Mouse (Mus musculus) gastrocnemius, postnatal 10 days (tissue): ENCODE data around the gene Vmn2r44. TPM values are rescaled to one million over a fixed set of nuclear protein-coding genes. Genes with fewer than 3 reads are reported as not detected.
"Not testable (repeated sequence)": the region's sequence is repeated elsewhere in the genome, so short reads cannot be mapped to it uniquely, and the experiment has no call there.

ENCODE experiments used
- DNase-seq: peaks from one replicate; pipeline ENCODE4 v3.0.0; 2021; ENCODE audit warnings: mixed read lengths
- long read RNA-seq, 2 experiments: library from polyadenylated mRNA; stranded (forward); transcript quantifications; one replicate each; pipeline ENCODE4 v2.0.0; 2021
- total RNA-seq, 2 experiments: library from RNA; stranded (reverse); gene quantifications; 2 replicates each; pipeline ENCODE4 v1.2.3; 2021

The Vmn2r44 gene
- not detected for total RNA-seq
- long read RNA-seq, experiment 1: 0 reads
- long read RNA-seq, experiment 2: 0 reads

DNA sequence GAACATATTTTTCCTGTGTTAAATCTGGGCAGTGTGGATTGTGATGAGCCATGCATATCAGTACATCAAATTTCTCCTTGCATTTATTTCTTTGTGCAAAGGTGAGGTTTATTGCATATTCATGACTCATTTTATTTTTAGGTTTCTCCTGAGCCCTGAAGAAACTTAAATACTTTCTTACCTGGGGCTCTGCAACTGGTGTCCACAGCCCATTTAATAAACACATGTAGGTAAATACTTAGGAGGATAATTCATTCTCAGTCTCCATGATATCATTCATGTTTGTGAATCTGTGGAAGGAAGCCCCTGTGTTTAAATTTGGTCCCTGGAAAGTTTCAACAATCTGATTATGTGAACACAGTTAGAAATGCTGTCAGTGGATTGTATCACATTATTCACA is at the start of gene Vmn2r44:
Gene Vmn2r44 (minus strand): TSS at position 101 of the 400 bp plus-strand sequence.
- DNase-seq: not testable (repeated sequence)

DNA sequence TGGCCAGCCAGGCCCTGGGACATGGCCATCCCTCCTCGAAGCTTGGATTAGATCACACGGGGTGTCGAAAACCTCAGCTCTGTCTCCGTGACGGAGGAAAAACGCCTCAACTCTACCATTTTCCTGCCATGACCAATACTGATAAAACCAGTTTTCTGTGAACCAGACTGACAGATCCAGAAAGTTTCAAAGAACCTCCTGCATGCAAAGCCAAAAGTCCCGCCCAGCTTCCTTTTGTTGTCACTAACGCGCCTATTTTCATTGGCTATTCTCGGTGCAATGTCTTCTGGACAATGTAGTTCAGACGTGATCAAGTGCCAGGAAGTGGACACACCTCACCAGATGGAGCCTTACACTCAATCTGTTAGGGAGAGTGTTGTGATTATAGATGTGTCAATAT is 25.3 kb downstream of the Vmn2r44 start:
- DNase-seq: not testable (repeated sequence)

Other genes starting within 250 kb of the Vmn2r44 start
- not detected for gene Vmn2r41, start 221.7 kb downstream of the Vmn2r44 start, total RNA-seq
- gene Vmn2r42, start 183.0 kb downstream of the Vmn2r44 start, total RNA-seq: not detected
- gene Vmn2r43, start 122.7 kb downstream of the Vmn2r44 start, total RNA-seq: not detected
- not detected for gene Vmn2r45, start 105.7 kb upstream of the Vmn2r44 start, total RNA-seq